Mouse (Mus musculus): Measurements from ENCODE around the gene Tbc1d24.

Tbc1d24 gene

DNA sequence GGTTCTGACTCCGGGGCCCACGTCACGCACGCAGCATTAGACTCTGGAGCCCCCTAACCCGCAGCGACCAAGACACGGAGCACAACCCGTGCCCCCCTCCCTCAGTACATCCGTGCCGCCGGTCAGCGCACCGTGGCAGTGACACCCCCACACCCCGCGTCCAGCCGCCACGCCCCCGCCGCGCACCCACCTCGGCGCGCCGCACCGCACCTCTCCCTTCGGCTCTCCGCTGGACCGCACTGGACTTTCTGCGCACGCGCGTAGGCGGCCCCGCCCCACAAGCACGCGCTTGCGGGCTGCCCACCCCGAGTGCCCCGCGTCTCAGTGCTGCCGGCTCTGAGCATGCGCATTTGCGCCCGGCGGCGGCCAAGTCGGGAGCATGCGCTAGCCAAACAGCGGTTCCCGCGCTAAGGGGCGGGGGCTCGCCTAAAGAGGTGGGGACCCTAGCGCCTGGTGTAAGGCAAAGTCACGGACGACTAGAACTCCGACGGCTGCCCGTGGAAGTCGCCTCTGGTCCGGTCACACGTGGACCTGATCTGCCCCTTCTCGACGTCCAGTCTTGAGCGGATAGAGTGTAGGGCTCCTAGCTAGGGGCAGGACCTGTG, at the start of gene Tbc1d24:
Tbc1d24 (minus strand) TSS at position 279 of the 605 bp plus-strand sequence.
- no peak for DNase-seq (ENCODE audit: extremely low spot score, low read depth, low spot score)

DNA sequence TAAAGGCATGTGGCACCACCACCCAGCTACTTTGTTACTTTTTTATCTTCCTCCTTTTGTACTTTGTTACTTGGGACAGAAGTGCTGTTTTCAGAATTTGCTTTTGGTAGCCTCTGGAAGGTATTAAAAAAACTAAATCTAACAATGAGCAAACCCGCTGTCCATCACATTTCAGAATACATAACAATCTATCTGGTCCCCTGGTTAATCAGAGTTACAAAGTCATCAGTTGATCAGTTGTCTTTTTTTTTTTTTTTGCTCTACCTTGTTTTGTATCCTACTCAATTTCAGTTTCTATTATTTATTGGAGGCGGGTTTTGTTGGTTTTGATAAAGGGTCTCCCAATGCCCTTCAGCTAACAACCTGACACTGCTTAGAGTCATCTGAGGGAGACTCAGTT, 47.0 kb upstream of the Tbc1d24 start:
- DNase-seq (ENCODE audit: extremely low spot score, low read depth, low spot score) = no peak

DNA sequence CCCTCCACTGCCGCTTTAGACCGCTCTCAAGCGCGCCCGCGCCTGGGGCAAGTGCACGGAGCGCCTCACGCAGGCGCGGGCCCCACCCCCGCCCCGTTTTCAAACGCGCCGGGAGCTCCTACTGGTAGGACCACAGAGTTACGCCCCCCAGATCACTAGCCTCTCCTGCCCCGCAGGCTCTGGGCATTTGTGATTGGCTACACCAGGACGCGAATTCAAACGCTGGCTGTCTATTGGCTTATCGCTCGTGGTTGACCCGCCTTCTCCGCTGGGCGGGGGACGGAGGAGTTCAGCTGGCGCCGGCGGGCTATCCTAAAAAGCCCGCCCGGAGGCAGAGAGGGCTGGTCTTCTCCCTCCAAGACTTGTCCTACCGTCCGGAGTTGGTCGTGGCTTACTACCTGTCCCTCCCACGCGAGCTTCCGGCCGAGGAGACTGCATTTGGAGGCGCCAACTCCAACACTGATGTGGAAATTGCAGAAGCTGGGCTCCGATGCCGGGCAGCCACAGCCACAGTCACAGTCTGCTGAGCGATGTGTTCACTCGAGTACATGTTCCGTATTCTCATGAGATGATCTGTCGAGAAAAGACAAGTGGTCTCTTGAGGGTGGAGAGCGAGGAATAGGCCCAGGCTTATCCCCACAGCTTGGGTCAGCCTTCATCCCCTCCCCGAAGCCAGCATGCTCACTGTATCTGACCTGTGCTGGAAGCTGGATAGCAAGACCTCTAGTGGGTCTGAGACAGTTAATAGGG, 46.1 kb upstream of the Tbc1d24 start, which contains the start of gene Ccnf:
Ccnf (minus strand) TSS at position 165 of the 750 bp plus-strand sequence.
- peak; percentile 90 for DNase-seq (ENCODE audit: extremely low spot score, low read depth, low spot score)

DNA sequence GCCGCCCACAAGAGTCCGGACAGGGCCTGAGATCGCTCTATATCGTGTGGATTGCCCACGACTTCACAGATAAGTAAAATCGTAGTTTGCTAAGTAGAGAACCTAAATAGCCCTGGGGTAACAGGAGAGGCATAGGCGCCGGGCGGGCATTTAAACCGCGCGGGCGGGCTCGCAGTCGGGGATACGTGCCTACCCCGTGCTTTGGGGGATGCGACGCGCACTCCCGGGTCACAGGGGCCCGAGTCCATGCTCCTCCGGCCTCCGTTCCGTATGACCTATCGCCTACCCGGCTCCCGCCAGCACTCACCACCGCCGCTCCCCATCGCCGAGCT, 45.6 kb upstream of the Tbc1d24 start:
- no peak for DNase-seq (ENCODE audit: extremely low spot score, low read depth, low spot score)

DNA sequence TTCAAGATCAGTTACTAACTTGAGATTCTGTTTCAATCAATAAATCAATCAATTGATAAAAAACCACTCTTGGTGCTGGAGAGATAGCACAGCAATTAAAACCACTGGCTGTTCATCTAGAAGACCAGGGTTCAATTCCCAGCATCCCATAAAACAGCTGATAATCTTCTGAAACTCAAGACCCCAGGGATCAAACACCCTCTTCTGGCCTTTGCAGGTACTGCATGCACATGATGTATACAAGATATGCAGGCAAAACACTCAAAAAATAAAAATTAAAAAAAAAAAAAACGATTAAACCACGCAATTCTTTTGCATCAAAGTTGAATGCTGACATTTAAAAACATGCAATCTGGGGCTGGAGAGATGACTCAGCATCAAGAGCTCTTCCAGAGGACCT, 43.3 kb upstream of the Tbc1d24 start:
- DNase-seq (ENCODE audit: extremely low spot score, low read depth, low spot score) = no peak

DNA sequence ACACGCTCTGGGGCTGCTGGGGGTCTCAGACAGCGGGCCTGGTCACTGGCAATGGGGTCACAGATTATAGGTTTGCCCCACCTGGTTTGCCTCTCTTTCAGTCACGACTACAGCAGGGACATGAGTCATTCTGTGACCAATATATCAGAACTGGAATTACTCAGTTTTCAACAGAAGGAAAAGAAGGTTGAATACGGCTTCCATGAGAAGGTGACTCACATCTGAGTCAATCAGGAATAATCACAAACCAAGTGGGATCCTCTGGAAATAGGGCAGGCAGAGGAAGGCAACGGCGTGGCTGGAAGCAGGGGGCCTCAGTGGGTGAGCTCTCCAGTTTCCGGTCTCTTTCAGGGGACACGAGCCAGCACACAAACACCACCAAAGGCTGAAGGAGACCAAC, 38.7 kb upstream of the Tbc1d24 start:
- no peak for DNase-seq (ENCODE audit: extremely low spot score, low read depth, low spot score)

DNA sequence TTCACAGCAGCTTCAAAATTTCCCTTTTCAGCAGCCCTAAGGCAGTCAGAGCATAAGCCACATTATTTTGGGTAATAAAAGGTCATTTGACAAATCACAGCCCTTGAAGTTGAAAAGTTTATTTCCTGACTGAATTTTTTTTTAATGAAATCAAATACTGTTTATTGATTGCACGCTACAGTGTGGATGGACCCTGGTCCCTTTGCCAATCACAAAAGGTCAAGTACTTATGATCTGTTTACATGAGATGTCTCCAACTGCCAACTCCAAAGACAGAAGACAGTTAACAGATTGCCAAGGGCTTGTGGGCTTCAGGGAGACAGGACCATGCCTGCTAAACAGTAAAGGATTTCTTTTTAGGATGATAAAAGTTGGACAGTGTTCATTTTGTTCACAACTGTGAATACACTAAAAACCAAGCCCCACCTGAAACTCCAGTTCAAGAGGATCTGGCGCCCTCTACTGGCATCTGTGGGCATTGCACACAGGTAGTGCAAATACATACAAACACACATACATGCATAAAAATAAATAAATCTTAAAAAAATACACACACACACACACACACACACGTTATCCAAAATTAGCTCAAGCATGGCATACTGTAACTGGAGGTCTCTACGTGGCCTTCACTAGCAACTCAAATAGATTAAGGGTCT, 38.1 kb upstream of the Tbc1d24 start:
- no peak for DNase-seq (ENCODE audit: extremely low spot score, low read depth, low spot score)

DNA sequence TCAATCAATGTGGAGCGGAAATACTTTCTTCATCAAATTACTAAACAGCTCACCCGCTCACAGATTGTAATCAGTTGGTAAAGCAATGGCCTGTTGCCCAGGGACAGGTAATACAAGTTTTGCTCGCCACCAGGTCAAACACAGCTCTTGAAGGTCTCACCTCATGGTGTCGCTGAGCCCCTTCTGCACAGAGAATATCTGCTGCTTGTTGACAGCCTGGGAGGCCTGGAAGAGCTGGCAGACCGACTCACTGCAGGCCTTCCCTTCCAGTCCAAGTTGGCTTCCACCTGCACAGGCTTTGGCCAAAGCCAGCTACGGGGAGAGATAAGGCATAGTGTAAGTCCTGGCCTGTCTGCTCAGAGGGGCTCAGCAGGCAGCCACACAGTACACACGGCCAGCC, 31.6 kb upstream of the Tbc1d24 start:
- no peak for DNase-seq (ENCODE audit: extremely low spot score, low read depth, low spot score)

DNA sequence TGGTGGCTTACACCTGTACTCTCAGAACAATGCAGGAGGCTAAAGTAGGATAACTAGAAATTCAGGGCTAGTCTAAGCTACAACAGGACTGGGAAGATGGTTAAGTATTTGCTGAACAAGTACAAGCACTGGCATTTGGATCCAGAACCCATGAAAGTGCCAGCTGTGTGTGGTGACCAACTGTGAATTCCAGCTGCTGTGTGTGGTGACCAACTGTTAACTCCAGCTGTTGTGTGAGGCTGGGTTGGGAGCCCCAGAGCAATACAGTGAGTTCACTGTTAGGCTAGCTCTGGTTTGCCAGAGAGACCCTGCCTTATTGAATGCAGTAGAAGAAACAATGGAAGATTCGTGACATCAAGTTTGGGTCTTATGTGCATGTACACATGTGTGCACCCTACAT, 31.1 kb upstream of the Tbc1d24 start:
- no peak for DNase-seq (ENCODE audit: extremely low spot score, low read depth, low spot score)

DNA sequence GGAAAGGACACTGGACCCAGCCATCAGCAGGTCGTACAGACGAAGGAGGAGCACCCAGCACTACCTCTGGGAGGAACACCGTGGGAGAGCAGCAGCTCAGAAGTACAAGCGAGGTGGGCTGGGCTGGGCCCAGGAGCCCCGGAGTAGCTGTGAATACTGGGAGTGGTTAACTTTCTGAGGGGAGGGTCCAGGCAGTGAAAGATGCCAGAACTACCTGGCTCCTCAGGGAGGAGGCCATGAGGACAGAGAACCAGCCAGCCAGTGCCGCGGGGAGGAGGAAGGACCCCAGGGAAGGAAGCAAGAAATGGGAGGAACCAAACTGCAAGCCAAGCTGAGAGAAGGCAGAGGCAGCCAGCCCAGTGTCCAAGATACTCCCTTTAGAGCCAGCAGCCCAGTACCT, 22.6 kb upstream of the Tbc1d24 start:
- DNase-seq (ENCODE audit: extremely low spot score, low read depth, low spot score) = no peak

DNA sequence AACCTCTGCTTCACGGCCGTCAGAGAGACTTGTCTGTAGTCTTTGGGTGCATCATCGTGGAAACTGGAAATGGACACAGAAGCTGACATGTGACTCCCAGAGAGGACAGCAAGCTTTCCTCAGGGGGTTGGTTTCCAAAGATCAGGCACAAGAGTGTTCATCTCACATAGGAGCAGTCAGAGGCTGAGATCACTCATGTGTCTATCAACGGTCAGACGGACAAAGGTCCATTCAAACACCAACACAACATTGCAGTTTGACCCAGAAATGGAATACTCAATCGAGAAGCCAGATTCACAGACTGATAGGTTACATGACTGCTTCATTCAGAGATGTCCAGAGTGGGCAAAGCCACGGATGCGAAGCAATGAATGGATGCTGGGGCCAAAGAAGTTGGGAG, 21.4 kb upstream of the Tbc1d24 start:
- no peak for DNase-seq (ENCODE audit: extremely low spot score, low read depth, low spot score)

DNA sequence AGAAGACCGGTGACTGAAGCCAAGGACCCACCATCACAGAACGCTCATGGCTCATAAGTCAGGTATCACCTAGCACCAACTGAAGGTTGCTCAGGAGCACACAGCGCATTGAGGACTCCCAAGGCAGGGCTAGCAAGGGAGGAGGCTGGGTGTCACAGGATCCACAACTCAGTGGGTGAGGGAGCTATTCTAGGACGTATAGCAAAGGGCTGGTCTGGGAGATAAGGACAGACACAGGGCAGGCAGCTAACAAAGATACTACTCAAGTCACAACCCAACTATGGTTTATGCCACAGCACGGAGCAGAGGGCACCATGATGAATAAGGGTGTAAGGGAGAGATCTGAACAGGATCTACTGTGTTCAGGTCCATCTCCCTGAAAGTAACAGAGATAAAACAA, 20.5 kb upstream of the Tbc1d24 start:
- DNase-seq (ENCODE audit: extremely low spot score, low read depth, low spot score) = no peak

DNA sequence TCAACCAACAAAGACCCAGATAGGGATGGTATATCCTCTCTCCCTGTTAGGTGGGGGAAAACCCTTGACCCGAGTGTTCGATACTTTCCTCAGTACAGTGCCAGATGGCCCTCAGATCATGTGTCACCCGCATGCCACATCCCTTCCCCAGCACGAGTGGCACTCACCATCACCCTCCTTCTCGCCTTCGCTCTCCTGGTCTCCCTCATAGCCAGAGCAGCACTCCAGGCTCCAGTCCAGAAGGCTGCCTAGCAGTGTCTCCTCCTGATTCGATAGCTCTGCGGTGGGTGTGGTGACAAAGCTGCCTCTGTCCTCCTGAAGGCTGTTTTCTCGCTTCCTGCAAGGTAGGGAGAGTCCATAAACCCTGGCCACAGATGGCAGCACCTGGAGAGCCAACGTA, 19.4 kb upstream of the Tbc1d24 start:
- no peak for DNase-seq (ENCODE audit: extremely low spot score, low read depth, low spot score)

DNA sequence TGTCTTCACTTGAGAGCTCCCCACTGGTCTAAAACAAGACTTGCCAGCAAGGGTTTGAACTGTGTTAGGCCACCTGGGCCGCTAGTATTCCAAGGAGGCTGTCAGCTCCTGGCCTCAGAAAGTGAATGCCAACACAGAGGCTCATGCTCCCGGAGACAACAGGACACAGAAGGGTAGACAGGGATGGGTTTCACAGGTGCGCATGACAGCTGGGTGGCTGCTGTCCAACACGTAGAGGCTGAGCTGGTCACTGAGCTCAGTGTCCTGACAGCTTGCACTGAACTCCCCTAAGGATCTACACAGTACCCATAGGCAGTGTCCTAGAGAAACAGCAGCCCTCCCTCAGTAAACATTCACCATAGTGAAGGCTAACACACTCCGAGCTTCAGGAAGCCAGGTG, 18.2 kb upstream of the Tbc1d24 start:
- DNase-seq (ENCODE audit: extremely low spot score, low read depth, low spot score) = no peak

DNA sequence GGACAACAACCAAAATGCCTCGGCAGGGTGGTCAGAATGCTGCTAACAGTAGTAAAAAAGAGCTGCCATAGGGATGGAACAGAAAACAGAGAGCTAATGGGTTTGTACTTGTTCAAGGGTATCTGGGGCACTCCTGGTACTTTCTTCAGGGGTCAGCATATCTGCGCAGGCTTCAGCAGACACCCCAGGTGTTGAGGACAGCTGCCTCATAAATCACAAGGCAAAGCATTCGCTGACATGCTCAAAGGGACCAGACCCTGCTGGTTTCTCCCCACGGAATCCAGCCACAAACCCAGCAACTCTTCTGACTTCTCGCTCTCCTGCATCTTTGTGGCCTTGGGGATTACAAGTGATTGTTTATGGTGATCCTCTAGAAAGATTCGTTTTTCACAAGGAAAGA, 17.3 kb upstream of the Tbc1d24 start:
- no peak for DNase-seq (ENCODE audit: extremely low spot score, low read depth, low spot score)

DNA sequence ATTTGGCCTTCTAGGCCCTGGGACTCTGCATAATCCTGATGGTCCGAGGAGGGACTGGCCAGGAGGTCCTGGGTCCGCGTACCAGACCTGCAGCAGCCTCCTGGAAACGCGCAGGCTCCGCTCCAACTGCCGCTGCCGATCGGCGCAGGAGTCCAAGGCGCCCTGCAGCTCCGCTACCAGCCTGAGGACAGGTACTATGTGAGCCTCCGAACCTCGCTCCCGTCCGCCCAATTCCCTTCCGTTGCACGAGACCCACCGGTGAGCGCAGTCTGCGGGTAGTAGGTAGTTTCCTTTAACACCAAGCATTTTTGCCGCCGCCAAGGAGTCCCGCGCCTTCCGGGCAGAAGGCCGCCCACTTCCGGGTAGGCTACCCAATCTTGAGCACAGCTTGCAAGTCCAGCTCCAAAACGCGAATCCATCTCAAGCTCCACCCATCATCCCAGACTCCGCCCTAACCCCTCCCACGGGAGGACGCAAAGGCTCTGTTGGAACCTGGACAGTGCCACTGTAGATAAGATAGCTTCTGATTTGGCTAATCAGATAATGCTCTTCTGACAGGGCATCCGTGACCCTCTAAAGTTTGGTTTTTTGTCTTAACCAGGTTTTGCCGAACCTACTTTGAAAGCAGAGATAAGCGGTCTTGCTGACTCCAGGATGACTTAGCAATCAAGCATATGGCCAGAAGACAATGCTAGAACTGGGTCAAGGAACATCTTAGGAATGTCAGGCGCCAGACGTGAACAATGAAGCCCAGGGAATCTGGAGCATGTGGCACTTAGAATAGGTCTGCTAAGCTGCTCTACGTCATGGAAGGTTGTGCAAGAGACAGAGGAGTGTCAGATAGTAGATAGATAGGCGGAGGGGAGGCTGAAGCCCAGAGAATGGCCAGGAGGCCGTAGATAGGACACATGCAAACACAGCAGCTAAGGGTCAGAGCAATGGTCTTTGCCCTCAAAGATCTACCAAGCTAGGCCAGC, 15.4 kb upstream of the Tbc1d24 start, which contains the start of gene Tedc2:
Tedc2 (minus strand) TSS at position 417 of the 977 bp plus-strand sequence.
- no peak for DNase-seq (ENCODE audit: extremely low spot score, low read depth, low spot score)

DNA sequence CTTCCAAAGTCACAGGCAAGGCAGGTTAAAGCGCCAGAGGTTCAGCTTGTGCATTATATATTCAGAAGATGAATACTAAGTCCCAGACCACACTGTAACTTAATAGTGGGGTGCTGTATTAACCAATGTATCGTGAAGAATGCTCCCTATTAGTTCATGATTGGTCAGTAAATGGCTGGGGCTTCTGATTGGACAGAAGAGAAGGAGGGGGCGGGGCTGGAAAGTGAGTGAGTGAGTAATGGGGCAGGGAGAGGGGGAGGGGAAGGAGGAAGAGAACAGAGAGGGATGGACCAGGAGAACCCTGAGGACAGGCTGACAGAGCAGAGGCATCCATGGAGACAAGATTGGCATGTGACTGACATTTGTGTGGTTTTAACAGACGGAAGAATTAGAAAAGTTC, 11.5 kb upstream of the Tbc1d24 start:
- DNase-seq (ENCODE audit: extremely low spot score, low read depth, low spot score) = no peak

DNA sequence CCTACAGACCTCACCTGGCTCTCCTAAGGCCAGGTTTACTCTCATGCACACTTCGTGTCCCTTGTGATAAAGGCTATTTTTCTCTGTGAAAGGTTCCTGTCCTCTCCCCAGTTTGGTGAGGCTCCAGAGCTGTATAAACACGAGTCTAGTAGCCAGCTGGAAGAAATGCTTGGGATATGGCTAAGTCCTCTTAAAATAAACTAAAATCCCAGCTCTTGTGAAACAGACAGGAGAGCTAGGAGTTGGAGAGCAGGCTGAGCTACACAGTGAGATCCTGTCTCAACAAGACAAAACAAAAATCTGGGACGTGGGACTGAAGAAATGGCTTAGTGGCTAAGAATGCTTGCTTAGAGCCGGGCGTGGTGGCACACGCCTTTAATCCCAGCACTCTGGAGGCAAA, 7.8 kb upstream of the Tbc1d24 start:
- no peak for DNase-seq (ENCODE audit: extremely low spot score, low read depth, low spot score)

DNA sequence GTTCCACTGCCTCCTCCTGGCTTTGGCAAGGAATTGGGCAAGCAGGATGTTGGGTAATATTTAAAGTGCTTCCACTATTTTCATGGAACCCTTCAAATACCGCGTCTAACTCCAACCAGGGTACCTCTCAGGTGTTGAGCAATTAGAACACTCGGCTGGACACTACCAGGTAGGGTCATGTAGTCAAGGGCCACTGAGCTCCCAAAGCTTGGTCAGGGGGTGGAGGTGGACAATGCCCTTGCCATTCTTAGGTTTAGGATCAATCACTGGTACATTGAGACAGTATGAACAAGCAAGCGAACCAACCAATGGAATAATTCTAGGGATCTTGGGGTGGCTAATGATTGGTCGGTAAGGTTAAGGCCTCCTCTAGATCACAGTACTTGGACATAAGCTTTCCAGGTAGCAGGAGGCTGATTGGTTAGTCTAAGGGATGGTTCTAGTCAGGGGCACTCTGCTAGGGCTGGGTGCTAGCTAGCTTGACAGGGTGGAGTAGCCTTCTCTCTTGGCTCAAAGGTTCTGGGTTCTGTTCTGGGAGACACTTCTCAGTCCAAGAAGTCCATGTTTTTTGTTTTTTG, 7.2 kb upstream of the Tbc1d24 start:
- DNase-seq (ENCODE audit: extremely low spot score, low read depth, low spot score) = no peak

DNA sequence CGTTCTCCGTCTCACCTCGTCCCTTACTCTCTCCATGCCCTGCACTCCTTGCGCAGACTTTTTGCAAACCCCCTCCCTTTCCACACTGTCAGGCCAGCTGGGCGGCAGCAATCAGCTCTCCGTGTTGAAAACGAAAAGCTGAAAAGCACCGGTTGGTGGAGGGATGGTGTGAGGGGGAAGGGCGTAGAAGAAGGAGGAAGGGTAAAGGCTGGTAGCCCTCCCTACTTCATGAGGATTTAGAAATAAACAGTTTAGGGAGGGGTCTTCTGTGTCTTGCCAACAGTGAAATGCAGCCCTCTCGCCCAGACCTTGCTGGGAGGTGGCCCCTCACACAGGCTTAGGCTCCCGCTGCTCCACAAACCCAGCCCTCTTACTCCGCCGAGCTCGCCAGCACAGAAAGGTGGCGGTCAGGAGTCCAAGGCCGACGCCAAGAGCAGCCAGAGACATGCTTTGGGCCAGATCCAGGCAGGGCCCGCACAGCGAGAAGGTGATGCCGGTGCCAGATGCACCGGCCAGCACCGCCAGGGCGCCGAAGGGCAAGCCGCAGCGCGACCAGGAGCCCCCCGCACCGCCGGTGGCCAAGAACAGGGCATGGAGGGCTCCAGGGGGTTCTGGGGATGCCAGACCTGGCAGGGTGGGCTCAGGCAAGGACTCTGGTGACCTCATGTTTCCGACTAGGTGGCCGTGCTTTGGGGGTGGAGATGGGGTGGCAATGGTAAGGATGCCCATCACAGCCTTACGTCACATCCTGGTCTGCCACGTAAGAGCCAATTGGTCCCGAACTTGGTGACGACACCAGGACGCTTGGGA, 6.5 kb upstream of the Tbc1d24 start:
- no peak for DNase-seq (ENCODE audit: extremely low spot score, low read depth, low spot score)
